Mouse (Mus musculus): ENCODE measurements around the gene Nf2.

GRCm38 (mm10) chr11:4803951-4804350, 45.4 kb downstream of the Nf2 start:
- no peak for TF ChIP-seq CTCF (IDR thresholded peaks at IDR 0.05; ENCODE audit: extremely low read depth, insufficient read depth, insufficient read length, insufficient replicate concordance)
- TF ChIP-seq POLR2A (IDR thresholded peaks at IDR 0.05; ENCODE audit: low read depth, low read length): no peak
